Mouse (Mus musculus) cerebellum, adult 11 months (tissue): ENCODE data around the gene Psmg3.

ENCODE experiments used
- DNase-seq: peaks from one replicate; pipeline ENCODE4 v3.0.0; 2022

The Psmg3 gene

DNA sequence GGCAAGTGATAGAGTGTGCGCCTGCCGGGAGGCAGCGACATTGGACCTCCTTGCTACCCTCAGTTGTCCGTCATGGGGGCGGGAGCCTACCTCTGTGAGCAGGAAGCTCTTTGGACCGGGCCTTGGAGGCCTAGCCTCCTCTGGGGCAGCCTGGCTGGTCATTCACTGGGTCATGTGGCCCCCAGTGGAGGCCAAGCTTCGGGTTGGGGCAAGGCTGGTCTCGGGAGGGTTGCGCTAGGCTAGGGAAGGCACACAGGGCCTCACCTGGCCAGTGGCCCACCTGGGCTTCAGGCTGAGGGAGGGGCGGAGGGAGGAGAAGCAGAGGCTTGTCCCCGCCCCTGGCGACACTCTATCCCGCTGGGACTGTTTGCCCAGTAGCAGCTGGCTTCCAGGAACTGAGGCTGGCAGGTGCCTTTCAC lies 12.7 kb downstream of the Psmg3 start:
- DNase-seq, result no peak

GRCm38 (mm10) chr5:139813126-139813490 lies 13.6 kb downstream of the Psmg3 start:
- DNase-seq, result no peak

DNA sequence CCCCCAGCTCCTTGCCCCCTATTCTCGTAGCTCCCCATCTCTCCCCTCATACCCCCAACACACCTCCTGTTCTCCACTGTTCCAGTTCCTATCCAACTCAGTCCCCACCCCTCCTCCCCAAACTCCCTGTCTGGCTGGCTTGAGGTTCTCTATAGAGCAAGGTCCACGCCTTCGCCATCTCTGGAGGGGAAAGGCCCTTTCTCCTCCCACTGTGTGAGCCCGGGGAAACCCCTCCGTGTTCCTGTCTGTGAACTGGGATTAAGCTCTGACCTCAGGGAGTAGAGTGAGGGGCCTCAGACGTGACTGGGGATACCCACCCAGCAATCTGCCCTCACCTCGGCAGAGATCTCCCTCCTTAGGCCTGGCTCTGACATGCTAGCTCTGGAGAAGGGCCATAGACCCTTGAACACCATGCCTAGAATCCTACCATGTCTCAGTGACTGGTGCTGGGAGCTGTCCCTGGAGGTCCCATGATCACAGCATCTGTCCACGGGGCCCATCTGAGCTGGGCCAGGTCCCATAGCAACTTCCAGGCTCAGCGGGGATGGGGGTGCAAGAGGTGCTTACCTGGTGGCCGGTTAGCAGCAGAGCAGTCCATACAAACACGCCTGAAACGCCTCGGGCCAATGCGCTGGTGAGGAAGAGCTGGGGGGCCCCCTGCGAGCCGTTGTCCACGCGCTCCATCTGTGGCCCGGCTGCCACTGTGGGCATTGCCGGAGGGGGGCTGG lies 14.1 kb downstream of the Psmg3 start:
- no peak for DNase-seq

- DNase-seq, result no peak
These were observed 14.8 kb downstream of the Psmg3 start for GRCm38 (mm10) chr5:139811677-139812397.

- no peak for DNase-seq
These were observed 17.3 kb downstream of the Psmg3 start for GRCm38 (mm10) chr5:139809397-139809796.

- no peak for DNase-seq
These were observed 20.8 kb downstream of the Psmg3 start for GRCm38 (mm10) chr5:139805924-139806323.

GRCm38 (mm10) chr5:139804573-139805111 lies 22.0 kb downstream of the Psmg3 start:
- no peak for DNase-seq

GRCm38 (mm10) chr5:139804107-139804551 lies 22.6 kb downstream of the Psmg3 start:
- no peak for DNase-seq

GRCm38 (mm10) chr5:139803601-139804102 lies 23.0 kb downstream of the Psmg3 start:
- no peak for DNase-seq

- no peak for DNase-seq
These were observed 23.5 kb downstream of the Psmg3 start for GRCm38 (mm10) chr5:139803165-139803564.

- no peak for DNase-seq
These were observed 24.8 kb downstream of the Psmg3 start for GRCm38 (mm10) chr5:139801880-139802279.

GRCm38 (mm10) chr5:139801231-139801630 lies 25.5 kb downstream of the Psmg3 start:
- no peak for DNase-seq

DNA sequence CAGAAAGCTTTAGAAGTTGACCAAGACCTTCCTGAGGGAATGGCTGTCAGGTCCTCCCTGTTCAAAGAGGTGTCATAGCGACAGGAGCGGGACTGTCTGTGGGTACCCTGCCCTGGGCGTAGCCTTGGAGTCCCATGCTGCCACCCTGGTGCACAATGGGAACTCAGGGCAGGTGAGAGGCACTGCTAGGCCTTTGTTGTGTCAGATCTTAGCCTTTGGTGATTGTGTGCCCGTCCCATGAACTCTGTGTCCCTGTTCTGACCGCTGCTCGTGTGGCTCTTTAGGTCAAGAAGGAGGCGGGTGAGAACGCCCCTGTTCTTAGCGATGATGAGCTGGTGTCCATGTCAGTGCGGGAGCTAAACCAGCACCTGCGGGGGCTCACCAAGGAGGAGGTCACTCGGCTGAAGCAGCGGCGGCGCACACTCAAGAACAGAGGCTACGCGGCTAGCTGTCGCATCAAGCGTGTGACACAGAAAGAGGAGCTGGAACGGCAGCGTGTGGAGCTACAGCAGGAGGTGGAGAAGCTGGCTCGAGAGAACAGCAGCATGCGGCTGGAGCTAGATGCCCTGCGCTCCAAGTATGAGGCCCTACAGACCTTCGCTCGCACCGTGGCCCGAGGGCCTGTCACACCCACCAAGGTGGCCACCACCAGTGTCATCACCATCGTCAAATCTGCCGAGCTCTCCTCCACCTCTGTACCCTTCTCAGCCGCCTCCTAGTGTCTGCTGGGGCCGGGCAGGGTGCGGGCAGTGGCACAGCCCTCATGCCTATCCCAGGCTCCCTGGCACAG lies 26.7 kb downstream of the Psmg3 start:
- no peak for DNase-seq

- no peak for DNase-seq
These were observed 27.6 kb downstream of the Psmg3 start for GRCm38 (mm10) chr5:139799041-139799440.

DNA sequence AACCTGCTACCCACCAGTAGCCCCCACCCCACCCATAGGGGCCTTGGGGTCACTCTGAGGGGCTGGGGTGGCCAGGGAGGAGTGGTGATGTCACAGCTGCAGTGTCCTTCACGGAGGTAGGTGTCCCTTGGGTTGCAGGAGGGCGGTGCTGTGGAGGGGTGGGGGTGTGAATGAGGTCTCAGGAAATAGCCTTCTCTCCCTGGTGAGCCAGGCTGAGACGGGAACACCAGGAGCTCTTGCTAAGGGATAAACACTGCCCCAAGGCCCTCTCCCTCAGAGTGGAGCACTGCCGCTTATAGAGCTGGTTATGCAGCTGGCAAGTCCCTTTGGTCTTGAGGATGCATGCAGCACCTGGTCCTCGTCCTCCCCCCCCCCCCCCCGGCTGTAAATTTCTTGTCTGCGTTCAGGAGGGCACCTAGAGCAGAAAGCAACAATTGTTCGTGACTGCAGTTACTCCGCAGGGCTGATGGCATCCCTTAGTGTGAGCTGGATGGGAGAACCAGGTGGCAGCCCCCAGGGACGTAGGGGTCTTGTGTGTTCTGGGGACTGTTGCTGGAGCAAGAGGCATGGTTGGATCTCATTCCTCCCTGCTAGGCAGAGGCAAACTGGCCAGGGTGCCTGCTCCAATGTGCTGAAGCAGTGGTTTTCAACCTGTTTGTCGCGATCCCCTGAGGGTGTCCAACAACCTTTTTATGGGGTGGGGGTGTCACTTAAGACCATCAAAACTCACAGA lies 28.4 kb downstream of the Psmg3 start:
- DNase-seq, result no peak

GRCm38 (mm10) chr5:139797473-139798167 lies 29.1 kb downstream of the Psmg3 start:
- DNase-seq, result peak; percentile 28

DNA sequence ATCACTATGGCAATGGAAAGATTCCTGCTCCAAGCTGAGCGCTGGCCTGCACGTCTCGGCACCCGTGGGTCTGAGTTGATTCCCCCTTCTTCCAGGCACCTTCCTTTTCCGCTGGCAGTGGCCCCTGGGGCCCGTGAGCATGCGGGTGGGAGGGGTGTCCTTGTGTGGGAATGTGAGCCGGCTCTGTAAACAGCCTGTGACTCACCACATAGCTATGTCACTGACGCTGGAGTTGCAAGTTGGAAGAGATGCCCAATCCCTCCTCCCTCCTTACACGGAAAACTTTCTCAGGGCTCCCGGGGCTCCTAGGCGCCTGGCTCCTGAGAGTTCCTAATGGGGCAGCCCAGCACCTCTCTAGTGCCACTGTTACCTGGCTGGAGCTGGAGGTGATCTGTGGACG lies 29.8 kb downstream of the Psmg3 start:
- DNase-seq, result no peak

DNA sequence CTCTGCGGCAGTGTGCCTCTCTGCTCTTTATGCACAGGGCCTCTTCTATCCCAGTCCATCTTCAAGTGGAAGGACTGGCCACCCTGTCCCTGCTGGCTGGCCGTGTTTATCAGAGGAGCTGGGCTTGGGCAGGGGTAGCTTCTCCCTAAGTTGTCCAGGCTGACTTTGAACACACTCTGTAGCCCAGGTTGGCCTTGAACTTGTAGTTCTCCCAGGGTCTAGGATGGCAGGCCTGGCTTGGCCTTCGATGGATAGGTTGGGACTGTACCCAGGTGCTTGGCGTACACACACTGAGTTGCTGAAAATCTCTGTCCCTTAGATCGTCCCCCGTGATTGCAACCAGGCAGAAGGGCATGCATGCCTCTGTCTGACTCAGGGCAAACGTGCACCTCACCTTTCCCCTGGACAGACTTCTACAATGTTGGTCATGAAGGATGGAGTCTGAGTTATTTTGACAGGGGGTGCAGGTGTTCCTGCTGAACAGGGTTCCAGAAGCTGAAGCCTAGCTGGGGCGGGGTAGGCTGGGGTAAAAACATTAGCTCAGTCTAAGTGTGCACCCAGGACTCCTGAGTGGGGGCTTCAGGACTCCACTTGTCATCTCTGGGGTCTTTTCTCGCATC lies 30.6 kb downstream of the Psmg3 start:
- no peak for DNase-seq

- DNase-seq, result no peak
These were observed 31.7 kb downstream of the Psmg3 start for GRCm38 (mm10) chr5:139794938-139795337.

- no peak for DNase-seq
These were observed 32.5 kb downstream of the Psmg3 start for GRCm38 (mm10) chr5:139794137-139794536.
